Mouse (Mus musculus) stomach, embryonic 16.5 days (tissue): ENCODE measurements around the gene Ogn. TPM values are rescaled to one million over a fixed set of nuclear protein-coding genes. Genes with fewer than 3 reads are reported as not detected.

ENCODE experiments used
- ATAC-seq: fragments of 200-750 bp; cut with Nextera tagmentation; 2 replicates; pipeline ENCODE4 v1.8.0; 2017; ENCODE audit warnings: moderate number of reproducible peaks, moderate TSS enrichment; ENCODE audit not compliant: insufficient read depth, low FRiP score
- H3K27ac ChIP-seq: fragments of 300-500 bp; sonication (generic); 2 replicates; pipeline ENCODE4 v1.5.1; 2014; ENCODE audit warnings: low read length
- H3K27me3 ChIP-seq: fragments of 300-500 bp; sonication (generic); 2 replicates; pipeline ENCODE4 v1.6.1; 2014; ENCODE audit warnings: low read length, control low read depth, mixed read lengths; ENCODE audit not compliant: control insufficient read depth, insufficient read depth
- H3K36me3 ChIP-seq: fragments of 300-500 bp; sonication (generic); 2 replicates; pipeline ENCODE4 v1.6.1; 2014; ENCODE audit warnings: low read length; ENCODE audit not compliant: control insufficient read depth, insufficient read depth
- H3K4me1 ChIP-seq: fragments of 300-500 bp; sonication (generic); 2 replicates; pipeline ENCODE4 v1.6.1; 2014; ENCODE audit warnings: low read length, control low read depth, mixed read lengths; ENCODE audit not compliant: control insufficient read depth, insufficient read depth
- H3K4me2 ChIP-seq: fragments of 300-500 bp; sonication (generic); 2 replicates; pipeline ENCODE4 v1.6.1; 2014; ENCODE audit warnings: low read depth, low read length, mixed read lengths
- H3K4me3 ChIP-seq: fragments of 300-500 bp; sonication (generic); replicated peaks from 2 replicates; pipeline ENCODE4 v1.5.1; 2014; ENCODE audit warnings: mild to moderate bottlenecking, low read length
- H3K9ac ChIP-seq: fragments of 300-500 bp; sonication (generic); 2 replicates; pipeline ENCODE4 v1.6.1; 2014; ENCODE audit warnings: low read length
- H3K9me3 ChIP-seq: fragments of 300-500 bp; sonication (generic); replicated peaks from 2 replicates; pipeline ENCODE4 v1.6.1; 2016; ENCODE audit warnings: low read length, control low read depth; ENCODE audit not compliant: control insufficient read depth
- WGBS: fragments of 180-500 bp; shearing (Covaris S2); extraction: QIAGEN DNeasy Blood & Tissue Kit; methylation state at CpG from one replicate; pipeline ENCODE4 v1.1.7; 2014; 5-methylcytosine and 5-hydroxymethylcytosine counted together
- polyA plus RNA-seq: library from polyadenylated mRNA; unstranded; fragments of >200 nt; fragmentation: Nextera tagmentation; extraction: Ambion mirVana; gene quantifications from 2 replicates; pipeline ENCODE4 v1.2.1, GENCODE M21; 2015

Gene Ogn
- 148 and 154 TPM in 2 replicates for polyA plus RNA-seq

DNA sequence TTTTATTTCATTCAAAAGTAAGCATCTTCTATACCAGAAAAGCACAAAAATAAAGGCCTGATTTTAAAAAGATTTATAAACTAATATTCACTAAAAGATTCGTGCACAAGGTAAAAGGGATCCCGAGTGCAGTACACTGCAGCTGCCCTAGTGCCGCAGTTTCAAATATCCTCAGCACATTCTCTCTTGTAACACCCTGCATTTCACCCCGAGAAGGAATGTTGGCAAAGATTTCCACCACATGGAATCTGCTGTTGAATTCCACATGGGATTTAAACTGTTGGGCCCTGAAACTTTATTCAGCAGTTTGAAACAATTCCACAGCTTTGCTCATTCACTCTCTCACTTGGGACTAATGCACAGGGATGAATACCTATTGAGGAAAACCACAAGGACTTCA is at the start of gene Ogn:
Ogn (plus strand) TSS at position 333 of the 400 bp plus-strand sequence.
- H3K4me3 ChIP-seq: peak within 1 kb of the TSS; percentile 46
- H3K4me2 ChIP-seq: peak within 1 kb of the TSS; percentile 45; the same call in 1 of the 2 replicates
- no peak within 1 kb of the TSS for H3K9ac ChIP-seq
- no peaks in the 10 kb centered on the region for H3K36me3 ChIP-seq
- no peak for ATAC-seq
- H3K27me3 ChIP-seq: no peaks in the 10 kb centered on the region
- H3K4me1 ChIP-seq: no peaks in the 10 kb centered on the region
- no peaks in the 10 kb centered on the region for H3K9me3 ChIP-seq
- WGBS: 39% methylated on average over 4 of the region's 4 CpGs
- H3K27ac ChIP-seq: peak within 1 kb of the TSS; percentile 92

- H3K27me3 ChIP-seq: no peaks in the 10 kb centered on the region
- 44% methylated on average over 2 of the region's 2 CpGs for WGBS
- no peaks in the 10 kb centered on the region for H3K4me1 ChIP-seq
- H3K9ac ChIP-seq: no peak overlapping the region
- no peaks in the 10 kb centered on the region for H3K9me3 ChIP-seq
- H3K27ac ChIP-seq: no peak overlapping the region
- ATAC-seq: no peak
- no peak overlapping the region for H3K4me2 ChIP-seq
- no peak overlapping the region for H3K4me3 ChIP-seq
- H3K36me3 ChIP-seq: no peaks in the 10 kb centered on the region
Observed at GRCm38 (mm10) chr13:49559185-49559584, 48.7 kb upstream of the Ogn start.

DNA sequence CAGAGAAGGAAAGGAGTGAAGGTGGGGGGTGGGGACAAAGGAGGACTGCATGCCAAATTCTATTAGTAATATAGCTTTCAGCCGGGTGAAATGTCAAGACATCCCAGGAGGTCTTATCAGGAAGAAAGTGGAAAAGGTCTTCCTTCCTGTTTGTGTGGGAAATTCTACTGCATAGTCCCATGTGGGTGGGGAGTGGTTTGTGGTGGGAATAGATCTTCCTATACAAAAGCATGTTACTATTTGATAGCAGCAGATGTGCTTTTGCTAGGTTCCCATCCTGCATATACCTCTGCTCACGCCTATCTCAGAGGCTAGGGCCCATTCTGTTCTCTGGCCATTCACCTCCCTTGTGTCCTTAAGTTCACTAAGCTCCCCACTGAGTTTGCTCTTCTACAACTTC is 47.0 kb upstream of the Ogn start:
- Histone ChIP-seq H3K36me3 (no peaks in the 10 kb centered on the region), H3K4me2 (no peak overlapping the region), H3K4me3 (no peak overlapping the region), H3K27ac (no peak overlapping the region), H3K9me3 (no peaks in the 10 kb centered on the region), H3K9ac (no peak overlapping the region), H3K4me1 (no peaks in the 10 kb centered on the region), H3K27me3 (no peaks in the 10 kb centered on the region)
- ATAC-seq: no peak
- WGBS: 67% methylated on average over 2 of the region's 2 CpGs

DNA sequence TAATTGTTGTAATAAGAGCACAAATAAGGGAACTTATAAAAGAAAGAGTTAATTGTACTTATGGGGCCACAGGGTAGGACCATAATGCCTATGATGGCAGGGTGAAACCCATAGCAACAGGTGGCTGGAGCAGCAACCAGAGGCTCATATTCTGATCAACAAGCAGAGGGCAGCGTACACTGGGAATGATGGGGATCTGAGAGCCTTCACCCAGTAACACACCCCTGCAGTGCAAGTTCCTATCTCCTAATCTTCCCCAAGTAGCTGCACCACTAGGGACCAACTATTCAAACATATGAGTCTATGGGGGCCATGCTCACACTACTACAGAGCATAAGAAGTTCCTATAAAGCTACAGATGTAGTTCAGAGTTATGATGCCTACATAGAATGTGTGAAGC is 43.5 kb upstream of the Ogn start:
- H3K9ac ChIP-seq: no peak overlapping the region
- WGBS: 95% methylated on average over 1 of the region's 1 CpGs
- no peaks in the 10 kb centered on the region for H3K9me3 ChIP-seq
- no peaks in the 10 kb centered on the region for H3K36me3 ChIP-seq
- no peaks in the 10 kb centered on the region for H3K4me1 ChIP-seq
- H3K4me3 ChIP-seq: no peak overlapping the region
- no peak overlapping the region for H3K4me2 ChIP-seq
- no peak overlapping the region for H3K27ac ChIP-seq
- H3K27me3 ChIP-seq: no peaks in the 10 kb centered on the region
- no peak for ATAC-seq

DNA sequence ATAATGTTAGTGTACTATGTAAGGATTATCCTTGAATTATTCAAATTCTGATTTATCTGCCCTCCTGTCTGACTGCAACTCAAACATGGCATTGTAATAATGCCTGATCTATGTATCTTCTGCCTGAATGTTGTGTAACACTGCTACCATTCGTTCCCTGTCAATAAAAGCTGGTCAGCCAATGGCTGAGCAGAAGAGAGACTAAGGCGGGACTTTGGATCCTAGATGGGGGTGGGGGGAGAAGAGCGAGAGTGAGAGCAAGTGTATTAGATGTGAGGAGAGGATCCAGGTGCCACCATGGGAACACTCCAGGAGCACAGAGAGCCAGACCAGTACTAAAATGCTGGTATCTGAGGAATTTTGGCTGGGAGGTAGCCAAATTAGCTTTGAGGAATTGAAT is 37.5 kb upstream of the Ogn start:
- ATAC-seq: no peak
- peaks cover 6% of the 10 kb centered on the region; the same call in 1 of the 2 replicates for H3K4me1 ChIP-seq
- H3K27ac ChIP-seq: no peak overlapping the region
- no peaks in the 10 kb centered on the region for H3K36me3 ChIP-seq
- no peaks in the 10 kb centered on the region for H3K27me3 ChIP-seq
- no peaks in the 10 kb centered on the region for H3K9me3 ChIP-seq
- 74% methylated on average over 3 of the region's 3 CpGs for WGBS
- no peak overlapping the region for H3K9ac ChIP-seq
- no peak overlapping the region for H3K4me3 ChIP-seq
- H3K4me2 ChIP-seq: no peak overlapping the region

DNA sequence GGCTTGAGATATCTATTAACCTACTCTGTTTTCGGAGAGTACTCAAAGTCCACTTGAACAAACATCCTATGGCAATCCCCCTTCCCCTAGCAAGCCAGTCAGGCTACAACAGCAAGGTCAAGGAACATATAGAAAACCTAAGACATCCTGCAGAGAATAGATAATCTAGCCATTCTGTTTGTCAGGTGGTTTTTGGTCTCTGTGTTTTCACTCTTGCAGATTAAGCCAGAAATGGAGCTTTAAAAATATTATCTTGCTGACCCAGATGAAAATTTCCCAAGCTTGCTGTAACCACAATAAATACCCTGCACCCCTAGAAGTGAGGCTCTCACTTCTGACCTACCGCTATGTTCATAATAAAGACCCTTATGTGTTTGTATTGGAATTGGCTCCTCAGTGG is 36.4 kb upstream of the Ogn start:
- Histone ChIP-seq H3K9ac (no peak overlapping the region), H3K9me3 (no peaks in the 10 kb centered on the region), H3K4me1 (peaks cover 6% of the 10 kb centered on the region; the same call in 1 of the 2 replicates), H3K4me3 (no peak overlapping the region), H3K27me3 (no peaks in the 10 kb centered on the region), H3K4me2 (no peak overlapping the region), H3K27ac (no peak overlapping the region), H3K36me3 (no peaks in the 10 kb centered on the region)
- ATAC-seq: no peak
- 69% methylated on average over 2 of the region's 2 CpGs for WGBS

DNA sequence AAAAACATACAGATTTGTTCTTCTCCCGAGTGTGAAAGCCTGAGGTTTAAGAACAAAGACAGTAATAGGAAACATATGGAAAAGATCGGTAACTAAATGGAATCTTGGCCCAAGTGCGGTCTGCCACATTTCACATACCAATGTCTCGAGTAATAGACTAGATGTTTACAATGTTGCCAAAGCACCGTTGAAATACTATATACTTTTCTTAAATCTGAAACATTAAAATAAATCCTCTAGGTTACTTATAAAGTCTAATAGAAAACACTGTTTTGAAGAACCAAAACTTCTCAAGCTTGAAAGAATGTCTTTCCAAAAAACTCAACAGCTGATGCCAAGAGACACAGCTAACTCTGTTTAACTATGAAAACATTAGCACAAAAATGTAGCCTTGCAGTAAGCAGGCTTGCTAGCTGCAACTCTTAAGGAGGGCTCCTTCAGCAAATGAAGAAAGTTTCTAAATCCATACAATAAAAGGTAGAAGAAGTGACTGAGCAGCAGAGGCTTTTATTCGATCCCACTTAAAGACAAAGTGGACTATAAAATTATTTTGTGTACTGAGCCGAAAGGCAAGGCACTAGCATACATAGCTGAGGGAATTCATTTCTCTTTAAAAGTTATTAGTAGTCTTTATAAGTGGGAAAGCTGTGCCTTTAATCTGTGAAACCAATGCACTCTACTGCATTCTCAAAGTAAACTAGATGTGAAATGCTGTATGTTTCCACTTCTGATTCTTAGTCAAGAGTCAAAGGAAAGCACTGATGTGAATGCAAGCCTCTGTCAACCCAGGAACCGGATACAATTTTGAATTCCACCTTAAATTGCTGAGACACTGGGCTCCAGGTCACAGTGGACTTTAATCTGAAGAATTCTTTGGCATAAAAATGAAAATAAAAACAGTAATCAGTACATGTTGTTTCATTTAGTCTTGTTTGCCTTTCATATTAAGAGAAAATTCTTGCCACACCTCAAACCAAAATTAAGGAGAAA is 26.0 kb upstream of the Ogn start, which contains the start of gene Omd:
Omd (plus strand) TSS at position 922 of the 990 bp plus-strand sequence.
- 41% methylated on average over 8 of the region's 8 CpGs for whole genome bisulfite sequencing
- H3K36me3 ChIP-seq: no peaks in the 10 kb centered on the region
- H3K27me3 ChIP-seq: no peaks in the 10 kb centered on the region
- H3K4me2 ChIP-seq: peak within 1 kb of the TSS; percentile 24; the same call in 1 of the 2 replicates
- no peak within 1 kb of the TSS for H3K9ac ChIP-seq
- H3K27ac ChIP-seq: peak within 1 kb of the TSS; percentile 87
- no peaks in the 10 kb centered on the region for H3K9me3 ChIP-seq
- peaks cover 9% of the 10 kb centered on the region; the same call in 1 of the 2 replicates for H3K4me1 ChIP-seq
- no peak within 1 kb of the TSS for H3K4me3 ChIP-seq
- peak; percentile 60 for ATAC-seq

DNA sequence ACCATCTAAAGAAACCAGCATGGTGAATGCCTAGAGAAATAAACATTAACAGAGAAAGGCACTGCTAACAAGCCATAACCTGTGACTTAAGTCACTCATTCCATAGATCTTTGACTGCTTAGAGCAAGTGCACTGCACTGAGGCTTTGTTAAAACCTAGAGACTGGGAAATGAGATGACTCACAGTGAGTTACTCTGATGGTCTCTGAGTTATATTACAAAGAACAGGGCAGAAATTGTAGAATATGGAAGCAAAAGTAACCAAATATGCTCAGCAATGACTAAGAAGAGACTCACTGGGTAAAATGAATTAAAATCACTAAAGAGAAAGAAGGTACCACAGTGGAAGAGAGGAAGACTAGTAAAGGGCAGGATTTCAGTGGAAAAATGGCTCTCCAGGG is 24.0 kb upstream of the Ogn start:
- no peak overlapping the region for H3K4me2 ChIP-seq
- no peak overlapping the region for H3K9ac ChIP-seq
- H3K27me3 ChIP-seq: no peaks in the 10 kb centered on the region
- H3K4me1 ChIP-seq: peaks cover 9% of the 10 kb centered on the region; the same call in 1 of the 2 replicates
- H3K4me3 ChIP-seq: no peak overlapping the region
- no peaks in the 10 kb centered on the region for H3K9me3 ChIP-seq
- no peak for ATAC-seq
- peak overlapping the region; percentile 36 for H3K27ac ChIP-seq
- no peaks in the 10 kb centered on the region for H3K36me3 ChIP-seq

DNA sequence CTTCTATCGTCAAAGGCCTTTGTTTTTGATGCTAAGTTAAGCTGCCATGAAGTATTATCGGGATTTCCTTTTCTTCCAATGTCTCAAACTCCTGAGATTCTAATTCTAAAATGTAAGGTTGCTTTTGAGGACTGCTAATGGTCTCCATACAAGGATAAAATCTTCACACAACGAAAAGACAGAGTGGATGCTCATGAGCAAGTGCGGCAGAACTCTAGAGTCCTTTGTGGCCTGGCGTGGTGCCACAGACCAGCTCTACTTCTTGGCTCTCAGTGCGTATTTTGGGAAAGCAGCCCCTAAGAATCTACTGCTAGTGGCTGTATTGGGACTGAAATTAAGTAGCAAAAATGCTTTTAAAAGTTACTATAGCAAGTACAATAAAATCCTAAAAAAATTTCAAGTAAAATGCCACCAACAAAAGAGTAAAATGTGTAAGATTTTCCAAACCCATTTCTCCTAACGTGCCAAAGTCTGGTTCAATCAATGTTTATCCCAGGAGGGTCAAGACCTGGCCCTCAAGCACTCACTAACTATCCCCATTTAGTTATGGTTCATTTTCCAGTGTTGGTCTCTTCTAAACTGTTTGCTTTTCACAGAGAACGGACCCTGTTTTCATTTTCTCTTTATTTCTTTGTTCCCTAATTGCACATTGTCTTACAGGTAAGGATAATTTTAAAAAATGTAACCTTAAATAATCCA is 23.4 kb upstream of the Ogn start:
- peak overlapping the region; percentile 36 for H3K27ac ChIP-seq
- 56% methylated on average over 8 of the region's 8 CpGs for WGBS

More for the DNA sequence above, 23.4 kb upstream of the Ogn start:
- H3K9me3 ChIP-seq: no peaks in the 10 kb centered on the region
- H3K9ac ChIP-seq: no peak overlapping the region
- H3K4me2 ChIP-seq: no peak overlapping the region
- H3K36me3 ChIP-seq: no peaks in the 10 kb centered on the region
- ATAC-seq: no peak
- H3K4me3 ChIP-seq: no peak overlapping the region
- peaks cover 9% of the 10 kb centered on the region; the same call in 1 of the 2 replicates for H3K4me1 ChIP-seq
- H3K27me3 ChIP-seq: no peaks in the 10 kb centered on the region
